Mouse (Mus musculus) left cerebral cortex, postnatal 4 days (tissue): ENCODE results near the gene Arl16. TPM values are rescaled to one million over a fixed set of nuclear protein-coding genes. Genes with fewer than 3 reads are reported as not detected.
"Not testable (repeated sequence)": the region's sequence is repeated elsewhere in the genome, so short reads cannot be mapped to it uniquely, and the experiment has no call there.

ENCODE experiments used
- DNase-seq: peaks from one replicate; pipeline ENCODE4 v3.0.0-alpha.2; 2022
- intact Hi-C: fragments of 180-260 bp; cut with DNase I; formaldehyde crosslinking; loops from one replicate; pipeline ENCODE4 v1.15.1; 2025
- total RNA-seq, 2 experiments: library from RNA; stranded (reverse); gene quantifications; 2 replicates each; pipeline ENCODE4 v1.2.3; 2021

The Arl16 gene
- total RNA-seq, result 10 to 100 TPM; 43.9 to 46.0 TPM

- intact Hi-C loops, result no loop called here
- peak; percentile 96 for DNase-seq
These were observed at the start of gene Arl16 for GRCm38 (mm10) chr11:120467051-120467735. Gene Arl16 (minus strand): TSS chr11:120467607.

GRCm38 (mm10) chr11:120517147-120517546, 49.7 kb upstream of the Arl16 start:
- intact Hi-C loops, result loop anchor here (5.0 kb wide), 1 partner anchor 50 kb away; no protein-coding TSS in a partner anchor

GRCm38 (mm10) chr11:120515611-120516010, 48.2 kb upstream of the Arl16 start:
- intact Hi-C loops, result loop anchor here (5.0 kb wide), 1 partner anchor 52 kb away; no protein-coding TSS in a partner anchor

More at GRCm38 (mm10) chr11:120517147-120517546, 49.7 kb upstream of the Arl16 start:
- DNase-seq, result no peak

GRCm38 (mm10) chr11:120514262-120514661, 46.9 kb upstream of the Arl16 start:
- intact Hi-C loops, result not testable (repeated sequence)

More at GRCm38 (mm10) chr11:120515611-120516010, 48.2 kb upstream of the Arl16 start:
- DNase-seq, result peak; percentile 87

GRCm38 (mm10) chr11:120512790-120513453, 45.5 kb upstream of the Arl16 start:
- peak; percentile 79 for DNase-seq
- intact Hi-C loops, result no loop called here

More at GRCm38 (mm10) chr11:120514262-120514661, 46.9 kb upstream of the Arl16 start:
- DNase-seq, result not testable (repeated sequence)

- intact Hi-C loops, result no loop called here
- DNase-seq, result no peak
These were observed 43.1 kb upstream of the Arl16 start for GRCm38 (mm10) chr11:120510375-120511030.

- DNase-seq, result no peak
- intact Hi-C loops, result no loop called here
These were observed 42.5 kb upstream of the Arl16 start for GRCm38 (mm10) chr11:120509940-120510339.

- intact Hi-C loops, result no loop called here
These were observed 41.0 kb upstream of the Arl16 start for GRCm38 (mm10) chr11:120508290-120508870.

GRCm38 (mm10) chr11:120507611-120508289, 40.3 kb upstream of the Arl16 start:
- intact Hi-C loops, result no loop called here
- DNase-seq, result no peak

More at GRCm38 (mm10) chr11:120508290-120508870, 41.0 kb upstream of the Arl16 start:
- no peak for DNase-seq

- intact Hi-C loops, result no loop called here
- DNase-seq, result no peak
These were observed 39.5 kb upstream of the Arl16 start for GRCm38 (mm10) chr11:120506899-120507298.

GRCm38 (mm10) chr11:120505661-120506060, 38.3 kb upstream of the Arl16 start:
- DNase-seq, result no peak
- intact Hi-C loops, result no loop called here

GRCm38 (mm10) chr11:120501701-120502100, 34.3 kb upstream of the Arl16 start:
- intact Hi-C loops, result no loop called here

GRCm38 (mm10) chr11:120501018-120501417, 33.6 kb upstream of the Arl16 start:
- intact Hi-C loops, result no loop called here
- DNase-seq, result no peak

More at GRCm38 (mm10) chr11:120501701-120502100, 34.3 kb upstream of the Arl16 start:
- no peak for DNase-seq

- intact Hi-C loops, result no loop called here
- no peak for DNase-seq
These were observed 33.0 kb upstream of the Arl16 start for GRCm38 (mm10) chr11:120500357-120500756.

- intact Hi-C loops, result no loop called here
These were observed 32.5 kb upstream of the Arl16 start for GRCm38 (mm10) chr11:120499894-120500293.

GRCm38 (mm10) chr11:120498891-120499290, 31.5 kb upstream of the Arl16 start:
- intact Hi-C loops, result no loop called here
- DNase-seq, result no peak

More at GRCm38 (mm10) chr11:120499894-120500293, 32.5 kb upstream of the Arl16 start:
- DNase-seq, result no peak

- no peak for DNase-seq
- intact Hi-C loops, result no loop called here
These were observed 30.8 kb upstream of the Arl16 start for GRCm38 (mm10) chr11:120498226-120498625.

GRCm38 (mm10) chr11:120497436-120497835, 30.0 kb upstream of the Arl16 start:
- intact Hi-C loops, result no loop called here
- DNase-seq, result no peak

- DNase-seq, result no peak
- intact Hi-C loops, result no loop called here
These were observed 26.5 kb upstream of the Arl16 start for GRCm38 (mm10) chr11:120493911-120494310.

GRCm38 (mm10) chr11:120493351-120493750, 25.9 kb upstream of the Arl16 start:
- intact Hi-C loops, result no loop called here
- no peak for DNase-seq
